Comparison of ENCODE assay signal across 9 mouse cellular contexts in genomic region chr7:25433007-25433541, GRCm38 (mm10). TPM values are rescaled to one million over a fixed set of nuclear protein-coding genes. Genes with fewer than 3 reads are reported as not detected.
DNase-seq lines count a peak whose midpoint lies in the region; ATAC-seq and TF ChIP-seq lines count a peak whose summit lies in the region.
"Had no signal": no experiment of that assay in that cellular context is flagged by ENCODE, and none has a peak within 500 bp of the region (broad histone marks: within the 10 kb centered on the region; RNA-seq: fewer than 3 reads in every experiment).

No protein-coding gene starts in this region.

- peaks cover 6% of the 10 kb centered on the region for H3K4me1 ChIP-seq in liver, adult 2 months (ENCODE audit: control insufficient read depth, insufficient read depth, low read length)
- H3K4me1 ChIP-seq in liver, embryonic 12.5 days: peaks cover 5% of the 10 kb centered on the region; the same call in 1 of the 2 replicates
- H3K4me1 ChIP-seq in kidney, embryonic 16.5 days (ENCODE audit: insufficient read depth, low read length): peaks cover 14% of the 10 kb centered on the region
- peaks cover 59% of the 10 kb centered on the region for H3K4me1 ChIP-seq in small intestine, adult 2 months (ENCODE audit: control insufficient read depth, insufficient read depth, insufficient read length, low read length)
- no peaks in the 10 kb centered on the region for H3K4me1 ChIP-seq in hindbrain, embryonic 14.5 days (replicated peaks; ENCODE audit: control insufficient read depth, insufficient read depth, low read length)

- H3K4me2 ChIP-seq in liver, embryonic 12.5 days: no peak overlapping the region
- H3K4me2 ChIP-seq in kidney, embryonic 16.5 days (replicated peaks; ENCODE audit: low read depth, low read length): no peak overlapping the region
- H3K4me2 ChIP-seq in hindbrain, embryonic 14.5 days (replicated peaks): no peak overlapping the region

- H3K9me3 ChIP-seq in liver, embryonic 12.5 days (replicated peaks): no peaks in the 10 kb centered on the region
- no peaks in the 10 kb centered on the region for H3K9me3 ChIP-seq in kidney, embryonic 16.5 days (ENCODE audit: low read length)
- H3K9me3 ChIP-seq in hindbrain, embryonic 14.5 days (ENCODE audit: control insufficient read depth, low read length): no peaks in the 10 kb centered on the region

- no peak overlapping the region for H3K4me3 ChIP-seq in liver, adult 2 months (ENCODE audit: insufficient read depth, low read depth, low read length)
- H3K4me3 ChIP-seq in liver, embryonic 12.5 days: no peak overlapping the region
- H3K4me3 ChIP-seq in kidney, embryonic 16.5 days (ENCODE audit: low read length): no peak overlapping the region
- no peak overlapping the region for H3K4me3 ChIP-seq in small intestine, adult 2 months (ENCODE audit: low read depth, low read length)
- no peak overlapping the region for H3K4me3 ChIP-seq in hindbrain, embryonic 14.5 days (replicated peaks; ENCODE audit: low read length)

- TF ChIP-seq CTCF in liver, adult 2 months (IDR thresholded peaks at IDR 0.05; ENCODE audit: low read depth, low read length): no peak
- TF ChIP-seq CTCF in small intestine, adult 2 months (IDR thresholded peaks at IDR 0.05; ENCODE audit: extremely low read depth, insufficient read length, insufficient replicate concordance, low read depth, low read length): no peak

- DNase-seq in liver, adult 2 months (ENCODE audit: extremely low read depth, low read depth, low spot score): no peak
- no peak for DNase-seq in hindbrain, embryonic 14.5 days (ENCODE audit: low spot score)
- no peak for DNase-seq in ovary, adult 18-20 months (ENCODE audit: low spot score)
- no peak for DNase-seq in testis, postnatal 10 days (ENCODE audit: low spot score)

- no peak overlapping the region for H3K9ac ChIP-seq in liver, adult 2 months (ENCODE audit: low read depth, low read length)
- no peak overlapping the region for H3K9ac ChIP-seq in liver, embryonic 12.5 days
- H3K9ac ChIP-seq in kidney, embryonic 16.5 days (replicated peaks; ENCODE audit: low read length): no peak overlapping the region
- no peak overlapping the region for H3K9ac ChIP-seq in hindbrain, embryonic 14.5 days
- H3K9ac ChIP-seq: liver, embryonic 14.5 days had no signal

- no peaks in the 10 kb centered on the region for H3K36me3 ChIP-seq in liver, adult 2 months (ENCODE audit: control insufficient read depth, insufficient read depth, low read length)
- H3K36me3 ChIP-seq in liver, embryonic 12.5 days: no peaks in the 10 kb centered on the region
- no peaks in the 10 kb centered on the region for H3K36me3 ChIP-seq in kidney, embryonic 16.5 days (ENCODE audit: insufficient read depth, low read length)
- H3K36me3 ChIP-seq in small intestine, adult 2 months (ENCODE audit: control insufficient read depth, insufficient read depth, low read length): no peaks in the 10 kb centered on the region
- H3K36me3 ChIP-seq in hindbrain, embryonic 14.5 days (replicated peaks; ENCODE audit: control insufficient read depth, insufficient read depth): no peaks in the 10 kb centered on the region

- H3K79me2 ChIP-seq in liver, adult 2 months (ENCODE audit: control insufficient read depth, insufficient read depth, low read length): no peaks in the 10 kb centered on the region

- H3K27ac ChIP-seq in liver, adult 2 months (replicated peaks; ENCODE audit: insufficient read depth, low read depth, low read length): peak overlapping the region; percentile 54
- no peak overlapping the region for H3K27ac ChIP-seq in liver, embryonic 12.5 days
- H3K27ac ChIP-seq in kidney, embryonic 16.5 days (ENCODE audit: low read length): peak overlapping the region; percentile 59; the same call in 1 of the 2 replicates
- H3K27ac ChIP-seq in small intestine, adult 2 months (ENCODE audit: insufficient read depth, low read depth, low read length): peak overlapping the region; percentile 94
- H3K27ac ChIP-seq in hindbrain, embryonic 14.5 days: no peak overlapping the region
- H3K27ac ChIP-seq: liver, embryonic 14.5 days had no signal

- 37% methylated on average over 5 of the region's 5 CpGs for WGBS in liver, adult 2 months
- WGBS in liver, embryonic 12.5 days (ENCODE audit: insufficient replicate concordance): 21% methylated on average over 5 of the region's 5 CpGs
- 6% methylated on average over 5 of the region's 5 CpGs for WGBS in kidney, embryonic 16.5 days
- 10% methylated on average over 5 of the region's 5 CpGs for WGBS in small intestine, adult 2 months
- WGBS in hindbrain, embryonic 14.5 days: 11% methylated on average over 5 of the region's 5 CpGs

- H3K27me3 ChIP-seq in liver, adult 2 months (ENCODE audit: control insufficient read depth, insufficient read depth, low read length): no peaks in the 10 kb centered on the region
- H3K27me3 ChIP-seq in liver, embryonic 12.5 days (replicated peaks): no peaks in the 10 kb centered on the region
- no peaks in the 10 kb centered on the region for H3K27me3 ChIP-seq in kidney, embryonic 16.5 days (ENCODE audit: insufficient read depth, low read length)
- no peaks in the 10 kb centered on the region for H3K27me3 ChIP-seq in small intestine, adult 2 months (ENCODE audit: control insufficient read depth, insufficient read depth, low read length)
- no peaks in the 10 kb centered on the region for H3K27me3 ChIP-seq in hindbrain, embryonic 14.5 days (ENCODE audit: control insufficient read depth, insufficient read depth, low read length)

- no peak for TF ChIP-seq POLR2A in liver, adult 2 months (IDR thresholded peaks at IDR 0.05; ENCODE audit: extremely low read depth, insufficient read depth, low read length)
- TF ChIP-seq POLR2A in small intestine, adult 2 months (IDR thresholded peaks at IDR 0.05; ENCODE audit: low read depth, low read length): no peak

- ATAC-seq in liver, embryonic 12.5 days: no peak
- ATAC-seq in common myeloid progenitor, adult 5-6 weeks (replicated peaks; ENCODE audit: low read depth, poor library complexity, severe bottlenecking): peak; percentile 74
- ATAC-seq in kidney, embryonic 16.5 days (ENCODE audit: low FRiP score, low TSS enrichment): peak; percentile 39; the same call in 1 of the 2 replicates
- no peak for ATAC-seq in hindbrain, embryonic 14.5 days (ENCODE audit: low FRiP score)

RNA-seq across cellular contexts. Expression of gene Cxcl17, which starts 20.4 kb away (rescaled TPM):
- total RNA-seq in liver, adult 2 months (2014; rRNA removed): not detected in 2 replicates
- polyA plus RNA-seq in liver, adult 2 months (2012; rRNA removed): not detected in 2 replicates
- polyA plus RNA-seq in liver, embryonic 12.5 days (2016; fragmentation: Nextera tagmentation; extraction: Ambion mirVana): 0.30 TPM in 1 of 2 replicates, not detected in the other
- total RNA-seq in common myeloid progenitor, adult 5-6 weeks (2017): not detected in 2 replicates
- polyA plus RNA-seq in kidney, embryonic 16.5 days (2015; fragmentation: Nextera tagmentation; extraction: Ambion mirVana): 0.65 and 1.0 TPM in 2 replicates
- polyA plus RNA-seq in small intestine, adult 2 months (2012; rRNA removed): 3.8 TPM in 1 of 2 replicates, not detected in the other
- 0.67 and 0.80 TPM in 2 replicates for polyA plus RNA-seq in hindbrain, embryonic 14.5 days (2014; fragmentation: Nextera tagmentation; extraction: Ambion mirVana)
- polyA plus RNA-seq: liver, embryonic 14.5 days had no signal

RNA-seq across cellular contexts. Expression of gene Lipe, which starts 34.6 kb away (rescaled TPM):
- 8.3 and 8.7 TPM in 2 replicates for total RNA-seq in liver, adult 2 months (2014; rRNA removed)
- polyA plus RNA-seq in liver, adult 2 months (2012; rRNA removed): 9.8 and 11.3 TPM in 2 replicates
- polyA plus RNA-seq in liver, embryonic 12.5 days (2016; fragmentation: Nextera tagmentation; extraction: Ambion mirVana): 2.9 and 3.3 TPM in 2 replicates
- 6.6 and 10.1 TPM in 2 replicates for total RNA-seq in common myeloid progenitor, adult 5-6 weeks (2017)
- 11.2 and 11.9 TPM in 2 replicates for polyA plus RNA-seq in kidney, embryonic 16.5 days (2015; fragmentation: Nextera tagmentation; extraction: Ambion mirVana)
- 56.9 and 186 TPM in 2 replicates for polyA plus RNA-seq in small intestine, adult 2 months (2012; rRNA removed)
- 4.6 and 5.7 TPM in 2 replicates for polyA plus RNA-seq in hindbrain, embryonic 14.5 days (2014; fragmentation: Nextera tagmentation; extraction: Ambion mirVana)

RNA-seq across cellular contexts. Expression of gene Ceacam1, which starts 44.3 kb away (rescaled TPM):
- total RNA-seq in liver, adult 2 months (2014; rRNA removed): 45.5 and 59.6 TPM in 2 replicates
- polyA plus RNA-seq in liver, adult 2 months (2012; rRNA removed): 84.8 and 87.9 TPM in 2 replicates
- polyA plus RNA-seq in liver, embryonic 12.5 days (2016; fragmentation: Nextera tagmentation; extraction: Ambion mirVana): 1.9 and 2.4 TPM in 2 replicates
- 4.4 and 6.9 TPM in 2 replicates for total RNA-seq in common myeloid progenitor, adult 5-6 weeks (2017)
- polyA plus RNA-seq in kidney, embryonic 16.5 days (2015; fragmentation: Nextera tagmentation; extraction: Ambion mirVana): 4.4 and 4.6 TPM in 2 replicates
- polyA plus RNA-seq in small intestine, adult 2 months (2012; rRNA removed): 133 and 320 TPM in 2 replicates
- 0.91 and 1.4 TPM in 2 replicates for polyA plus RNA-seq in hindbrain, embryonic 14.5 days (2014; fragmentation: Nextera tagmentation; extraction: Ambion mirVana)

Comparison
In these comparisons a context has a peak if more than half of its experiments do, and no peak if none do; other contexts are left out.
1. H3K27ac ChIP-seq: peak in liver, adult 2 months (single experiment), kidney, embryonic 16.5 days (single experiment) and small intestine, adult 2 months (single experiment); none in liver, embryonic 12.5 days (single experiment) and hindbrain, embryonic 14.5 days (single experiment).
2. RNA of gene Ceacam1, which starts 44.3 kb away (polyA plus RNA-seq): 133 to 320 TPM in small intestine, adult 2 months and 84.8 to 87.9 TPM in liver, adult 2 months; 4.4 to 4.6 TPM in kidney, embryonic 16.5 days, 1.9 to 2.4 TPM in liver, embryonic 12.5 days and 0.91 to 1.4 TPM in hindbrain, embryonic 14.5 days; every median in the first group is over 10 times any median in the second.
3. ATAC-seq: peak in common myeloid progenitor, adult 5-6 weeks (single experiment) and kidney, embryonic 16.5 days (single experiment); none in liver, embryonic 12.5 days (single experiment) and hindbrain, embryonic 14.5 days (single experiment).